Mouse (Mus musculus) heart, embryonic 15.5 days (tissue): ENCODE data around the gene Wdr41. TPM values are rescaled to one million over a fixed set of nuclear protein-coding genes. Genes with fewer than 3 reads are reported as not detected.
A peak's percentile ranks its signal among the peaks of the same experiment; 100 is the strongest.

Experiments used
- ATAC-seq: fragments of 200-750 bp; cut with Nextera tagmentation; replicated peaks from 2 replicates; pipeline ENCODE4 v1.8.0; 2017; ENCODE audit warnings: low read depth, moderate TSS enrichment; ENCODE audit not compliant: insufficient number of reproducible peaks, insufficient read depth, low FRiP score
- H3K27ac ChIP-seq: fragments of 300-500 bp; sonication (generic); 2 replicates; pipeline ENCODE4 v1.5.1; 2015; ENCODE audit warnings: mild to moderate bottlenecking, inconsistent platforms
- H3K27me3 ChIP-seq: fragments of 300-500 bp; sonication (generic); 2 replicates; pipeline ENCODE4 v1.6.1; 2015; ENCODE audit warnings: inconsistent platforms
- H3K36me3 ChIP-seq: fragments of 300-500 bp; sonication (generic); 2 replicates; pipeline ENCODE4 v1.6.1; 2015; ENCODE audit warnings: mild to moderate bottlenecking, inconsistent platforms
- H3K4me1 ChIP-seq: fragments of 300-500 bp; sonication (generic); replicated peaks from 2 replicates; pipeline ENCODE4 v1.6.1; 2015; ENCODE audit warnings: inconsistent platforms
- H3K4me2 ChIP-seq: fragments of 300-500 bp; sonication (generic); 2 replicates; pipeline ENCODE4 v1.6.1; 2015; ENCODE audit warnings: inconsistent platforms, mild to moderate bottlenecking, moderate library complexity
- H3K4me3 ChIP-seq: fragments of 300-500 bp; sonication (generic); 2 replicates; pipeline ENCODE4 v1.5.1; 2015; ENCODE audit warnings: mild to moderate bottlenecking, inconsistent platforms
- H3K9ac ChIP-seq: fragments of 300-500 bp; sonication (generic); 2 replicates; pipeline ENCODE4 v1.6.1; 2015; ENCODE audit warnings: mild to moderate bottlenecking, inconsistent platforms
- H3K9me3 ChIP-seq: fragments of 300-500 bp; sonication (generic); replicated peaks from 2 replicates; pipeline ENCODE4 v1.6.1; 2016; ENCODE audit warnings: inconsistent platforms
- WGBS: fragments of 180-500 bp; shearing (Covaris S2); methylation state at CpG from one replicate; pipeline ENCODE4 v1.1.7; 2015; ENCODE audit warnings: mixed read lengths; 5-methylcytosine and 5-hydroxymethylcytosine counted together
- polyA plus RNA-seq: library from polyadenylated mRNA; unstranded; fragments of >200 nt; fragmentation: Nextera tagmentation; extraction: Ambion mirVana; gene quantifications from 2 replicates; pipeline ENCODE4 v1.2.1, GENCODE M21; 2015

The Wdr41 gene
- 17.7 and 21.6 TPM in 2 replicates for polyA plus RNA-seq

DNA sequence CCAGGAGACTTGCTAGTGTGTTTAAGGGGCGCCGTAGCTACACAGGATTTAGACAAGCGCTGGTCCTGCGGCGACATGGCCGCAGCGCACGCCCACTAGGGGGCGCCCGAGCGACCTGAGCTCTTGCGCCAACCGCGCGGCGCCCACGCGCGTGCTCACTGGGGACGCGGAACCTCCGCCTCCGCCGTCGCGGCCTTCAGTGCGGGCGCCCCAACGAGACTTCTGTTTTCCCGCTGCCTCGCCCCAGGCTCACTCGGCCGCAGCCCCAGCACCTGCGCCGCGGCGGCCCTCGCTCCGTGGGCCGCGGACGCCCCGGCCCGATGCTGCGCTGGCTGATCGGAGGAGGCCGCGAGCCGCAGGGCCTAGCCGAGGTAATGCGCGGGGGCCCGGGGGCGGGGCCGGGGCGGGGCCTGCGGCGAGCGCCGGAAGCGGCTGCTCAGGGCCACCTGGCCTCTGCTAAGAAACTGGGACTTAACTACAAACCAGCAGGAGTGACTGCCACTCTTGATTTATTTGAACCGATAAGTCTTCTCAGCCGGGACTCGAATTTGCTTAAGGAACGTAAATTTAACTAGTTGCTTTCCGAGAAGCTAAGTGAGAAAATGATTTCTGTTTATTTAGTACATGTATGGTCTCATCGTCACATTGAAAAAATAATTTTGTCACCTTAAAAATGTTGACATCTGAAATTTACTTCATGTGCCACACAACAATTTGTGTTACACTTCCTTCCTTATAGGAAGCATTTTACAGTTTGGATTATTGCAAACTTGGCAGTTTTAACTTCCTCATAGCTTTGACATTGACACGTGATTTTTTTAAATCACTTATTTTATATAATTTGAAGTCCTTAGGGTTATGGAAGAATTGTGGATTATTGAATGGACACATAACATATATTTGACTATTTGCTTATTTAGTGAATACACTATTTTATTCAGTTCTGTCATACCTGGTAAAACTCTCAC, at the start of gene Wdr41:
Gene Wdr41, plus strand, starts transcription at position 126 of the 968 bp plus-strand sequence.
- Histone ChIP-seq H3K4me2 (peak within 1 kb of the TSS; percentile 61), H3K9ac (peak within 1 kb of the TSS; percentile 95), H3K9me3 (no peaks in the 10 kb centered on the region), H3K36me3 (peaks cover 6% of the 10 kb centered on the region), H3K4me1 (peaks cover 18% of the 10 kb centered on the region), H3K27ac (peak within 1 kb of the TSS; percentile 97), H3K4me3 (peak within 1 kb of the TSS; percentile 89), H3K27me3 (no peaks in the 10 kb centered on the region)
- 2% methylated on average over 68 of the region's 68 CpGs for WGBS
- peak; percentile 95 for ATAC-seq

DNA sequence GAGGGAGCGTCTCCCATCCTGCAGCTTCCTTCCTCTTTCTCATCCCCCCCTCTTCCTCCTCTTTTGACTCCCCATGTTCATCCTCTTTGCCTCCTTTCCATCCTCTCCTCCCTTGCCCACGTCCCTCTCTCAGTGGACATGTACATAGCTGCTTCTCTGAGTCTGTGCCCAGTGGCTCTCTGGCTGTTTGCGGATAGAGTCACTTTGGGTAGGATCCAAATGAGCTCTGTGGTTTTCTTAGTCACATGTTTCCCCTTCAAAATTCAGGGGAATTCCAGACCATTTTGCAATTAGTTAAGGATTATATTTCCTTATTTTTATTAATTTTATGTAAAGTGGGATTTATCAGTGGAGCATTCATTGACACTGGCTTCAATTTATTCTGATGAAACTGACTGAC, 48.1 kb upstream of the Wdr41 start:
- H3K4me3 ChIP-seq = no peak overlapping the region
- H3K27ac ChIP-seq = no peak overlapping the region
- H3K9me3 ChIP-seq = no peaks in the 10 kb centered on the region
- H3K36me3 ChIP-seq = no peaks in the 10 kb centered on the region
- ATAC-seq = no peak
- H3K9ac ChIP-seq = no peak overlapping the region
- no peak overlapping the region for H3K4me2 ChIP-seq
- WGBS = 68% methylated on average over 3 of the region's 3 CpGs
- H3K27me3 ChIP-seq = peaks cover 25% of the 10 kb centered on the region
- H3K4me1 ChIP-seq = no peaks in the 10 kb centered on the region

DNA sequence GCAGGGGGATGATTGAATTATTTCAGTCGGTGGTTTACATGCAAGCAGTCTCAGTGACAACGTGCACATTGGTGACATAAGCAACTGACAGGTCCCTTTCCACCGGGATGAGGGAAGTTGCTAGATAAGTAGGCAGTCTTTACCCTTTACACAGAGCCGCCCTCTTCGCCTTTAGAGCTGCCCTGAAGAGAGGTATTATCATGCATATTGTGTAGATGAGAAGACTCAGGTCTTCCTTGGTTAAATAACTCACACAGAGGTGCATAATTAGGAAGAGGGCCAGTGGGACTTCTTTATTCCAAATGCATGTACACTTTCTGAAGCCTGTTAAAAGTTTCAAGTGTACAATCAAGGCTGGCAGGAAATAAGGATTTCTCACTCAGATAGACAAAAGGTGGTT, 37.7 kb upstream of the Wdr41 start:
- H3K4me2 ChIP-seq = no peak overlapping the region
- H3K9me3 ChIP-seq = no peaks in the 10 kb centered on the region
- H3K9ac ChIP-seq = no peak overlapping the region
- H3K4me3 ChIP-seq = no peak overlapping the region
- peaks cover 6% of the 10 kb centered on the region; the same call in 1 of the 2 replicates for H3K27me3 ChIP-seq
- ATAC-seq = no peak
- no peaks in the 10 kb centered on the region for H3K4me1 ChIP-seq
- no peaks in the 10 kb centered on the region for H3K36me3 ChIP-seq
- no peak overlapping the region for H3K27ac ChIP-seq
- WGBS = 53% methylated on average over 5 of the region's 5 CpGs

DNA sequence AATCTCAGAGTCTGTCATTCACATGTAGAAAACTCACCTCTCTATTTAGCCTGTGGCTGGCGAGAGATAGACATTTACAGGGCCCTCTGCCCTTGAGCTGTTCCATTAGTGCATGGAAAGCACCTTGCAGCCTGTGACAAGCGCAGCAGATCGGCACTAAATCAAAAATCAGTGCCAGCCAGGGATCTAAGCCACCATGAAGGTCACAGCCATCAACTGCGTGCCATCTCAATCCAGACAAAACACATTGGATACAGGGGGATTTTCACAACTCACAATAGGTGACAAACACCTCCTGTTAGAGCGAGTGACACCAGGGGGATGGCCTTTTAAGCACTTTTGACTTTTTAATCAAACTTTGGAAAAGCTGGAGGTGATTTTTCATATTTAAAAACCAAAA, 36.0 kb upstream of the Wdr41 start:
- no peaks in the 10 kb centered on the region for H3K9me3 ChIP-seq
- peaks cover 6% of the 10 kb centered on the region; the same call in 1 of the 2 replicates for H3K27me3 ChIP-seq
- H3K9ac ChIP-seq = no peak overlapping the region
- no peak for ATAC-seq
- H3K27ac ChIP-seq = no peak overlapping the region
- WGBS = 62% methylated on average over 5 of the region's 5 CpGs
- no peaks in the 10 kb centered on the region for H3K4me1 ChIP-seq
- H3K36me3 ChIP-seq = no peaks in the 10 kb centered on the region
- H3K4me2 ChIP-seq = no peak overlapping the region
- no peak overlapping the region for H3K4me3 ChIP-seq

DNA sequence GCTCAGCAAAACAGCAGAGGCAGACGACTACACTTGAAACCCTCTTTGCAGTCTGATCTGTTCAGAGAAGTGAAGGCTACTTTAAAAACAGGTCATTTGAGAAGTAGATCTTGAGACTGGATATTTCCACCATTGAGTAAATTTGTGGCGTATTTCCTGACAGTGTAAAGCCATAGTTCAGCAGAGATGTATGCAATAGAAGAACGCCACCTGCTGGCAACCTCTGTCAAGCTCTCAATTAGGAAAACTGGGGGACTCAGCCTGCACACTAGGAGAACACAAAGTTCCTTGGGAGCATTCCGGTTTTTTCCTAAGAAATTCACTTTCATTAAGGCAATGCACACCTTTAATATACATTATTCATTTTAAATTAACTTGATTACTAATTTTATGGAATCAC, 34.9 kb upstream of the Wdr41 start:
- Histone ChIP-seq H3K36me3 (no peaks in the 10 kb centered on the region), H3K27me3 (peaks cover 6% of the 10 kb centered on the region; the same call in 1 of the 2 replicates), H3K4me3 (no peak overlapping the region), H3K9me3 (no peaks in the 10 kb centered on the region), H3K9ac (no peak overlapping the region), H3K4me1 (no peaks in the 10 kb centered on the region), H3K27ac (no peak overlapping the region), H3K4me2 (no peak overlapping the region)
- WGBS = 13% methylated on average over 4 of the region's 4 CpGs
- no peak for ATAC-seq

DNA sequence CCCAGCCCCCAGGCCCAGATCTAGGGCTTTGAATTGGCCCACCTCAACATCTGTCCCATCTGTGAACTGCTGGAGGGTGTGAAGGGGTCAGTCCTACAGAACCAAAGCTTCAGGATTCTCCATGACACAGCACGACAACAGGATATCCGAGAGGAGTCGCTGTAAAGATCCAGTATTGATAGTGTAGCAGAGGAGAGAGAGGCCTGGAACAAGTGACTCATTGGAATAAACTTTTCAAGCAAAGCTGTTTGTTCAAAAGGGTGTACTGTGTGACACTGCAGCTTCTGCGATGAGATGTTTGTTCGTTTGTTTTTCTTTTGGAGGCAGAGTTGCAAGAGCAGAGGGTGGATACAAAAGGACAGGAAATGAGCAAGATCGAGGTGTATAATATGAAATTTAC, 20.2 kb upstream of the Wdr41 start:
- WGBS = 59% methylated on average over 6 of the region's 6 CpGs
- Histone ChIP-seq H3K4me1 (no peaks in the 10 kb centered on the region), H3K9me3 (no peaks in the 10 kb centered on the region), H3K27ac (no peak overlapping the region), H3K4me2 (no peak overlapping the region), H3K4me3 (no peak overlapping the region), H3K36me3 (no peaks in the 10 kb centered on the region), H3K9ac (no peak overlapping the region), H3K27me3 (no peaks in the 10 kb centered on the region)
- no peak for ATAC-seq

DNA sequence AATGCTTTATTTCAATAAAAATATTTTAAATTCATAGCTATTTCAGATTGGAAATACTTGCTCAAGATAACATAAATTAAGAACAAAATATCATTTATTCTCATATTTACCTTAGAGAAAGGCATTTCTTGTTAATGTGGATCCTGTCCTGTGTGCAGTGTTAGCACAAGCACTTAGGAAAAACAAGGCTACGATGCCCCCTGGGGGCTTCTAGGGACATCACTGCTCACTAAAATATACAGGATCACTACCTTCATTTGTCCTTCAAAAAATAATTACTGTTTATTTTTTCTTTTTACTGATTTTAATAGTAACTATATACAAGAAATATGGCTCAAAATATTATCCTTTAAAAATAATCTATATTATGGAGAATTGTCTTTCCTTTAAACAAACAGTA, 18.2 kb upstream of the Wdr41 start:
- WGBS = 54% methylated on average over 1 of the region's 1 CpGs
- no peak overlapping the region for H3K4me2 ChIP-seq
- H3K4me3 ChIP-seq = no peak overlapping the region
- no peak for ATAC-seq
- H3K27me3 ChIP-seq = no peaks in the 10 kb centered on the region
- H3K36me3 ChIP-seq = no peaks in the 10 kb centered on the region
- no peaks in the 10 kb centered on the region for H3K4me1 ChIP-seq
- no peak overlapping the region for H3K27ac ChIP-seq
- no peaks in the 10 kb centered on the region for H3K9me3 ChIP-seq
- H3K9ac ChIP-seq = no peak overlapping the region

DNA sequence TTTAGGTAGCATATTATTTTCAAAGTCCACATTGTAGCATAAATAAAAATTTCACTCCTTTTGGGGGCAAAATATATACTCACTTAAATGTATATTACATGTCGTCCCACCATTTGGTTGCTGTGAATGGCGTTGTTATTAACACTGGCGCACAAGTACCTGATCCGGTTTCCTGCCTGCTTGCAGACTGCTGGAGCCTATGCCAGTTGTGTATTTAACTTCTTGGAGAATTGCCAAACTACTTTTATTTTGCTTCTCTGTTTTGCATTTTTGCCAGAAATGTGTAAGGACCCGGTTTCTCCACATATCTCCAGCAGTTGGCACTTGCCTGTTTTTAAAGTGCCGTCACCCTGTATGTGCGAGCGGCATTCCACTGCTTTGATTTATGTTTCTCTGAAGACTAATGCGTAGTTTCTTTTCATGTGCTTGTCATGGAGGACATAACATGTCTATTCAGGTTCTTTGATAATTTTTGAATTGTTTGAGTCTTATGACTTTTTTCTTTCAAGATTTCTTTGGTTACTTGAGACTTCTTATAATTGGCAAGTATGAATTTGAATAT, 6.1 kb upstream of the Wdr41 start:
- ATAC-seq = no peak
- no peak overlapping the region for H3K9ac ChIP-seq

DNA sequence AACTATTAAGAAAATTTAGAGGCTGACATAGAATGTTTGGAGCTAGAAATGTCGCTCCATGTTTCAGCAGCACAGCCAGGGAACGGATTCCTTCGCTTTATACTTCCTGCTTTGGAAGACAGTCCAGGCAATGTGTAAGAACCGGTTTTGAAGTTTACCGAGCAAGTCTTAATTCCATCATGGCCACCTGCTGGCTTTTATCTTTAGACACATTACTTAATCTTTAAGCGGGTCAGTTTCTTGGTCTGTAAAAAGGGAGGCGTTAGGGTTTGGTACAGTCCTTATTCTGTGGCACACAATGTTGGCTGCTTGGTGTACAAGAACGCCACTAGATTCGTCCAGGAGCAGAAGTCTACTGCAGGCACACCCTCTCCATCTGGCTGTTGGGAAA, 321 bp upstream of the Wdr41 start:
- H3K4me3 ChIP-seq = peak overlapping the region; percentile 89
- H3K4me1 ChIP-seq = peaks cover 18% of the 10 kb centered on the region
- 17% methylated on average over 9 of the region's 9 CpGs for WGBS
- peak overlapping the region; percentile 61 for H3K4me2 ChIP-seq
- peak overlapping the region; percentile 53 for H3K9ac ChIP-seq
- no peak for ATAC-seq
- H3K36me3 ChIP-seq = no peaks in the 10 kb centered on the region; the same call in 1 of the 2 replicates
- H3K9me3 ChIP-seq = no peaks in the 10 kb centered on the region
- no peaks in the 10 kb centered on the region for H3K27me3 ChIP-seq
- H3K27ac ChIP-seq = peak overlapping the region; percentile 97

More for the DNA sequence above, 6.1 kb upstream of the Wdr41 start:
- Histone ChIP-seq H3K9me3 (no peaks in the 10 kb centered on the region), H3K27me3 (no peaks in the 10 kb centered on the region), H3K4me3 (no peak overlapping the region), H3K4me1 (no peaks in the 10 kb centered on the region), H3K36me3 (no peaks in the 10 kb centered on the region), H3K4me2 (no peak overlapping the region), H3K27ac (no peak overlapping the region)
- WGBS = 64% methylated on average over 9 of the region's 9 CpGs

DNA sequence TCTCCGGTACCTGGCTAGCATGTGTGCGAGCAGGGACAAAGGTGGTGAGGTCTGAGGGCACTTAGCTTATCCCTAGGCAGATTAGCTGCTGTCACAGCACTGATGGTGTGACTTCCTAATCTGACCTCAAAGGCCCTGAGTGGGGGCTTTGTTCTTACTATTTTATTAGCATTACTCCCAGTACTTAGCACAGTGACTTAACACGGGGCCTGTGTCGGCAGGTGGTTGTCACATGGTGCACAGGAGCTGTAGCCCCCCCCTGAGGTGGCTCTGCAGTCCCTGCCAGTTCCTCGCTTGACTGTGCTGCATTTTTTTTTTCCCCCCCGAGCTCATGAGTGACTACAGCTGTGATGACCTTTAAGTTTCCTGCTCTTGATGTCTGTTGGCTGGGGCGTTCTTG, 2.9 kb downstream of the Wdr41 start:
- 24% methylated on average over 7 of the region's 7 CpGs for WGBS
- no peak for ATAC-seq

DNA sequence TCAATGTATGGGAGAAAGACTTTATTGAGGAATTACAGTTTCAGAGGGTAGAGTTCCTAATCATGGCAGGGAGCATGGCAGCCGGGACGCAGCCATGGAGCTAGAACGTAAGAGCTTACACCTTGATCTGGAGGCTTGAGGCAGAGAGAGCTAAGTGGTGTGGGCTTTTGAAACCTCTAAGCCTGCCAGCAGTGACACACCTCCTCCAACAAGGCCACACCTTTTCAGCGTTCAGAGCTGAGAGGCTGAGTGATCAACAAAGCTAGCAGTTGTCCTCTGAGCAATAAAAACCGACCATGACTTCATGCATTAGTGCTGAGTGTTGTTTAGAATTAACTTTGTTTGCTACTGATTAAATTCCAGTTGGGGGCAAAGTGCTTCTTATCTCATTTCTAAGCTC, 14.4 kb downstream of the Wdr41 start:
- no peaks in the 10 kb centered on the region for H3K27me3 ChIP-seq
- no peak overlapping the region for H3K27ac ChIP-seq
- H3K4me2 ChIP-seq = no peak overlapping the region
- no peaks in the 10 kb centered on the region for H3K36me3 ChIP-seq
- no peak overlapping the region for H3K4me3 ChIP-seq
- 51% methylated on average over 5 of the region's 5 CpGs for WGBS
- H3K4me1 ChIP-seq = no peaks in the 10 kb centered on the region
- no peak overlapping the region for H3K9ac ChIP-seq
- no peak; the same call in 1 of the 2 replicates for ATAC-seq
- H3K9me3 ChIP-seq = no peaks in the 10 kb centered on the region

More for the DNA sequence above, 2.9 kb downstream of the Wdr41 start:
- Histone ChIP-seq H3K27me3 (no peaks in the 10 kb centered on the region), H3K9ac (no peak overlapping the region), H3K36me3 (peaks cover 12% of the 10 kb centered on the region), H3K4me3 (no peak overlapping the region), H3K27ac (no peak overlapping the region), H3K9me3 (no peaks in the 10 kb centered on the region), H3K4me1 (peaks cover 18% of the 10 kb centered on the region), H3K4me2 (no peak overlapping the region)
